Mouse (Mus musculus): ENCODE data around the gene Ptprd.

Gene Ptprd

GRCm38 (mm10) chr4:77233243-77233642 lies 978.5 kb downstream of the Ptprd start:
- DNase-seq: no peak

- DNase-seq: no peak
Observed at GRCm38 (mm10) chr4:77168866-77169265, 1042.9 kb downstream of the Ptprd start.

- DNase-seq: no peak
Observed at GRCm38 (mm10) chr4:77157601-77158000, 1054.2 kb downstream of the Ptprd start.

DNA sequence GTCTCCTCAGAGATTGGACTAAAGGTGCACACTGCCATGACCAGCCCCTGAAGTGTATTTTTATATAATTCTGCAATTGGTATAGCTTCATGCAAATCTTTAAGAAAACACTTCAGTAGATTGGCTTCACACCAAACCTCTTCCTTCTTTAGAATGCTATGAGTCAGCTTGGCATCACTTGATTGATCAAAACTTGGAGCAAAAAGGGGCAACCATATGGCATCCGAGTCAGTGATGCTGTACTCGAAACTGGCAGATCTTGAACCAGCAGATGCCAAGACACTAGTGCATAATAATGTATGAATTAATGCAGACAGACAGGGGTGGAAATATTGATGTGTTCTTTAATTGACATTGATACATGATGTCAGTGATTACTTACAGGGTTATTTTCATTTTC lies 1056.2 kb downstream of the Ptprd start:
- DNase-seq: peak; percentile 34 to 47

- DNase-seq: no peak
Observed at GRCm38 (mm10) chr4:77155037-77155436, 1056.7 kb downstream of the Ptprd start.

DNA sequence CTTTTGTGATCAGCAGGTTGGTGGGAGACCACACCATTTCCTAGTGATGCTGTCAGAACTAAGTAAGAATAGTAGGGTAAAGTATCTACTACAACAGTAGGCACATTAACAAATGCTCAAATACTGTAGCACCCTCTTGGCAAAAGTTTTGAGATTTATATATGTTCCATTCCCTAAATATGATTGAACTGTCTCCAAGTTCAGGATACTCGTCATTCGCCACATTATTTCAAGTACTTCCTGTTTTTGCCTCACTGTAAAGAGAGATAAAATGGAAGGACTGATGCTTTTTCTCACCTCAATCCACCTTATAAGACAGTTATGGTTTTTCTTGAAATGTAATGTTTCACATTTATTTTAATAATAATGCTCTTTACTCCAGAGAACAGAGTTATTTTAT lies 1086.9 kb downstream of the Ptprd start:
- DNase-seq: no peak

DNA sequence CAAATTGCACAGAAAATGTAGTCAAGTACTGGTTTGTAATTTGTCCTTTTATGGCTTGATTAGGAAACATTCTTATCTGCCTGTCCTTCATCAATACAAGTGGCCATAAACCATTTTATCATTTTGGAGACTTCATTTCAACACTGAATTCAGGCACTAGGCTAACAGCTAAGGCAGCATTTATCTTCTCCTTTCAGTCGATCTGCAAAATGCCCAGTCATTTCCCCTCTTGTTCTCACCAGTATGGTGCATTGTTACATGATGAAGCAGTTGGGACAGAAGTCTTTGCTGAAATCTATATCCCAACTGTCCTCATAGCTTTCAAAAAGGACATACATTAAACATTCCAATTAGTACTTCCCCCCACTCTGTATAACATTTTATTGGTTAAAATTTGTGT lies 1100.9 kb downstream of the Ptprd start:
- no peak for DNase-seq

GRCm38 (mm10) chr4:77107291-77107690 lies 1104.5 kb downstream of the Ptprd start:
- no peak for DNase-seq

DNA sequence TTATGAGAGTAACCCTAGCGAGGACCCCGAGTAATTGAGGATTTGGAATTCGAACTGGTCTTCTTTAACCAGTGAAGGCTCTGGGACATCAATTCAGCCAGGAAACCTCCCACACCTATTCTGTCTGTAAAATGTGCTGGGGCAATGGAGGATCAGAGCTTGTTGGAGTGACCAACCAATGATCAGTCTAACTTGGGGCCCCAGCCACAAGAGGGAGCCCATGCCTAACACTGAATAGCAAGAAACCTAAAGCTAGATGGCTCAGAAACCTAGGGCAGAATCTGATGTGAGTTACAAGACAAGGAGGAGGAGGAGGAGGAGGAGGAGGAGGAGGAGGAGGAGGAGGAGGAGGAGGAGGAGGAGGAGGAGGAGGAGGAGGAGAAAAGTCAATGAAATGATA lies 1128.6 kb downstream of the Ptprd start:
- DNase-seq: peak; percentile 34 to 39

- DNase-seq: no peak
Observed at GRCm38 (mm10) chr4:77077607-77078006, 1134.2 kb downstream of the Ptprd start.

GRCm38 (mm10) chr4:77050536-77051207 lies 1161.1 kb downstream of the Ptprd start:
- DNase-seq: no peak

DNA sequence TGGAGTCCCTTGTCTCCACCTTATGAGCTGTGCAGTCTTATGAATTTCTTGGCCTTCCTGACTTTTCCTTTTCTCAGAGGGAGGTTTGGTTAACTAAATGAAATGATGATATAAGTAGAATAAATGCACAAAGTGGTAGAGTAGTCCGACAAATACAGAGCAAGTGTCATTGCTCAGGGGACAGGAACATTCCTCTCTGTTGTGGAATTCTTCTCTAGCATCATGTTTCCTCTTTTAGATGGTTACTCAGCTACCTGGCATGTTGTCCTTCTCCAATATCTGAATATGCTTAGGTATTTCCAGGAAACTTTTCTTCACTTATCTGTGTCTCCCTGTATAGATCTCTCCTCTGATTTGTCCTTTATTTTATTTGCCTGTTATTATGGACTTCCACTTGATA lies 1207.3 kb downstream of the Ptprd start:
- no peak for DNase-seq

DNA sequence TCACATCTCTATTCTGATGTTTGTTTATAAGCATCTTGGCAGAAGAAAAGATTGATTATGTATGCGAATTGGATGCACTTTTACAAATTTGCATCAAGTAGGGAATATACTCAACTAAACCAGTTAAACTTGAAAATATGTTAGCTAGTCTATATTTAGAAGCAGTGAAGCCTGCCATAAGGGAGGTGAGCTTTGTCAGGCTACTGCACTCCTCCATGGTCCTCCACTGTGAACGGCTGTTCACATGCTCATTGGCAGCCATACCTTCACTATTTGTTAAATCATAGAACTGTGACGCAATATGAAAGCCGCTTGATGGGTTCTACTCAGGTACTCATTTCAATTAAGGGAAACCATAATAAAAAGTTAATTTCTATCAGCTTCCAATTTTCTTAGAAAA lies 1215.6 kb downstream of the Ptprd start:
- no peak for DNase-seq

DNA sequence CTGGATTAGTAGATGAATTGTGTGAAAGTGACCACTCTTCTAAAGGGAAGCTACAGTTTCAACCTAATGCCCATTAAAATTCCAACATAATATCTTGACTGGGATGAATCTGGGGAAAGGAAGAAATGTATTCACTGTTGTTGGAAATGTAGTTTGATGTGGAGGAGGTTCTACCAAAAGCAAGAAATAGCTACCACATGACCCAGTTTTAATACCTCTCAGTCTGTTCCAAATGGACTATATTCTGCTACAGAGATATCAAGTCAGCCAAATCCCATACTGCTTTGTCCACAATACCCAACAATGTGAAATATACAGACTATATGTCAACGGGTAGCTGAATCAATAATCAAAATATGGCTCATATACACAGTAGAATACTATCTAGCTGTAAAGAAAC lies 1221.8 kb downstream of the Ptprd start:
- no peak for DNase-seq

DNA sequence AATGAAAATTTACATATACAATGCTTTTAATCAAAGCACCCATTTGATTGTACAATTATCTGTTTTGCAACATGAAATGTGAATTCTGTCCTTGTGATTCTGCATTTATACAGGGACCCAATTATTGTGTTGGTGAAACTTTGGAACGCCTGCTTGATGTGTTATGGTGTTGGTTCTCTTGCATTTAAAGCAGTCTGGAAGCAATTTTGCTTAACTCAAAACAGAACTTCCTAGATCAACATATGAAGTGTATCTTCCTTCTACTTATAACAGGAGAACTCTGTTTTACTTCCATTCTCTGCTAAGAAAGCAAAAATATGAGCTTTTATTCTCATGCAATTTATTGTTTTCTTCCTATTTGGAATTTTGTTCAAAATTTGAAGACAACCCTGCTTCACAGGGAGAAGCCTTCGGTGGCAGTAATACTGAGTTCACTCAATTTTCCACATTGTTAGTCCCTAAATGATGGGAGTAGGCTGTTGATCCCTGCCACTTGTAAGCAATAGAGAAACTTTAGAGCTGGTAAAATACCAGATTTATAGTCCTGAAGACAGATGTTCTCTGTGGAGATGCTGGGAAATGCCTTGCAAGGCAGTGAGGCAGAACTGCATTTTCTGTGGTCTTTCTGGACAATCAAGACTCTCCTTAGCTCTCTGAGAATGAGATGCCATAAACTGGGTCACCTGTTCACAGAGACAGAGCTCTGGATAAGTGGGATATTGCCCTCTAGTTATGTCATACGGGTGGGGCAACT lies 1234.5 kb downstream of the Ptprd start:
- no peak for DNase-seq

DNA sequence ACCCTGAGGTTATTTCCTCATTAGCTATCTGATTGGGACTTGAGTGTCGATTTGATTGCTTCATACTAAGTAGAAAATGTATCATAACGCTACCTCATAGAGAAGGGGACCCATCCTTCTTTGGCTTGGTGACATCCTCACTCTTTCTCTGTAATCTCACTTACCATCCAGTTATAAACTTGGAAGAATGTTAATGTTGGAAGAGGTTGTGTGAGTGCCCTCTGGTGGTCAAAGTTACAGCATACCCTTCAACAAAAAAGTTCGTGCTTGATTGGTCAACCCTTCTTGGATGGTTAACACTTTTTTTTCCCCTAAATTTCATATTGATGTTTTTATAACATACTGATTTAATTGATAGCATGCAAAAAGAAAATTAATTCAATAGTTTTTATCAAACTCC lies 1263.5 kb downstream of the Ptprd start:
- DNase-seq: peak; percentile 6 to 44

DNA sequence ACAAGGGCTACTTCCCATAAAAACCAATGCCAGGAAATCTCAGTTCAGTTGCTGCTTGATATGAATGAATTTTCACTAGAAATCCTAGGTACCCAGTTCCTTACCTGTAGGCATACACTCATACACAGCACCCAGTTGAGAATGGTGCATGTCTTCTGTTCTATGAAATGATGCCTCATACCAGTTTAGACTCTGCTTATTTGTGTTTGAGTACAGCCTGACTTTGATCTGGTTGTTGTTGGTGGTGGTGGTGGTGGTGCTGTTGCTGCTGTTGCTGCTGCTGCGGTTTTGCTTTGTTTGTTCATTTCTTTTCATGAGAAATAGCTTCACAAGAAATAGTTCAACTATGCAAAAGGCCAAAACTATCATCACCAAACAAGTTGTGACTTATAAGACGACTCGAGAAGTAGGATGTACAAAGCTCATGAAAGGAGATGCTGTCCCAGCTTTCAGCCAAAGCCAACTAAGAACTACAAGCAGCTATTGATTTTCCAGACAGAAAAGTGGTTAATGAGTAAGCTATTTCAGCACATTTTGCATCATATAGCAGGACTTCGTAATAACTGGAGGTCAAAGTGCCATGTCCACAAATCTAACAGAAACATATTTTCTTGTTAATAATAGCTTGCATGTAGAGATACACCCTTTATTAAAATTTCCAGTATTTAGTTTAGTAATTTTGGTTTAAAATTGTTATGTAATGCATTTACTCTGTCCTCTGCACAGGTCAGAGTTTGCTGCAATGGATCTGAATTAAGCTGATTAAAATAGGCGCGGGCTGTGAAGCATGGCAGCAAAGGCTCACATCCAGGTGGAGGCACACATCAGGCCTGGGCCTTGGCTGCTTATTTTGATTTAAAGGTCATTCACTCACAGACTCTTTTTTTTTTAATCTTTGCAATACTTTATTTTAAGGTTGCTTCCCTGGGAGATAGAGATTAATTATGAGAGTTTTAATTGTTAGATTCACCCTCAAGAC lies 1270.1 kb downstream of the Ptprd start:
- DNase-seq: no peak

DNA sequence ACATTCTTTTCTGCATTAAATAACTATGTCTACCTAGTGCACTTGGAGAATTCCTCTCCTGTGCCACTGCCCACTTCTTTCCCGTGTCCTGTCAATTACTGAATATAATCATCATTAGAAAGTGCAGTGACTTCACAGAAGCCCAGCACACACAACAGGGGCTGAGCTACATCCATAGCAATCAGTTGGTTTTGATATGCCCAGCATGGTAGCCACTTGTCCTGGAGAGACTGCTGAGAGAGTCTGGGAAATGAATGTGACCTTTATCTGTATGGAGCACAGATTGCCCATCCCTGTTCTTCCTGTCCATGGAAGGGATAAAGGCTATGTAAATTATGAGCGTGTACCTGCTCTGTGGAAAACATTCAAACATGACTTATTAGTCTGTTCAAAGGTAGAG lies 1280.2 kb downstream of the Ptprd start:
- DNase-seq: no peak

GRCm38 (mm10) chr4:76913532-76914150 lies 1298.1 kb downstream of the Ptprd start:
- DNase-seq: no peak

DNA sequence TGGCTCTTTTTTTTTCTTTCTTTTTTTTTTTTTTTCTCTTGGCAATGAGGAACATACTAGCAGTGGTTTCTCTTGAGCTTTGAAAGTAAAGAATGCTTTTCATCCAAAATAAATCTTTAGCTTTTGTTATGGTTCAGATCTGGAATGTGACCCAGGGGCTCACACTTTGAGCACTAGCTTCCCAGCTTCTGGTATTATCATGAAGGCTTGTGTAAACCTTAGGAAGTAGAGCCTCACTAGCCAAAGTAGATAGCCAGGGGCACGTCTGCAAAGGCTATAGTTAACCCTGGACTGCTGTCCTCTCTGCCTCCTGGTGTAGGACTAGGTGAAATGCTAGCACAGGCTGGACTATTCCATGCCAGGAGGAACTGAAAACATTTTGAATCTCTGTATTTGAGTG lies 1310.1 kb downstream of the Ptprd start:
- DNase-seq: no peak

DNA sequence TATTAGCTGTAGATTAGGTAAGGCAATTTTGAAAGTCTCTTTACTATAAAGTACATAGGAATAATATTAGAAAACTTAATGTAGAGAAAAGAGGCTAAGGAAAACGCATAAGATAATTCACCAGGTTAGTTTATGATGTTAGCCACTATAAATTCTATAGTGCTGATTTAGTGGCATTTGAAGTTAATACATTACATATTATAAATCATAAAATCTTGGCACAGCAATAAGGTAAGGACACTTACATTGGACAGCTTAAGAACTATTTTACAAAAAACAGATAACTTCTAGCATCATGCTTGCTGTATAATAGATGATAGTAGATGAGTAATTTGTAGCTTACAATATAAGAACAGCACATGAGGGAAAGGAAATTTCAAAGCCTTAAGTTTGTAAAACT lies 1322.1 kb downstream of the Ptprd start:
- DNase-seq: no peak

DNA sequence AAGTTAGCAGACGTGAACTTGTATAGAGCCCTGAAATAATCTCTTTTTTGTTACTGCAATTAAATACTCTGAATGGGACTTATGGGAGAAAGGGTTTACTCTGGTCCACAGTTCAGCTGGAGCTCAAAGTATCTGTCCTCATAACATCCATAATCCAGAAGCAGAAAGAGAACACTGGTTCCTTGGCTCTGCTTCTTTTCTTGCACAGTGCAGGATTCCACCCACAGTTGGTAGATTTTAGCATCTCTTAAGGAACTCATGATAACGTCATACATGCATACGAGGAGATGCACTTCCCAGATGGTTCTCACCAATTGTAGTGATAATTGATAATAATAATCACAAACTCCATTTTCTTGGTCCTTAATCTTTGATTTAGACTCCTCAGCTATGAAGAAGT lies 1330.2 kb downstream of the Ptprd start:
- no peak for DNase-seq

- DNase-seq: no peak
Observed at GRCm38 (mm10) chr4:76870971-76871370, 1340.8 kb downstream of the Ptprd start.

Measured in cerebellum, postnatal 36 days (tissue).